Mouse (Mus musculus): ENCODE results near the gene Pigb.

DNA sequence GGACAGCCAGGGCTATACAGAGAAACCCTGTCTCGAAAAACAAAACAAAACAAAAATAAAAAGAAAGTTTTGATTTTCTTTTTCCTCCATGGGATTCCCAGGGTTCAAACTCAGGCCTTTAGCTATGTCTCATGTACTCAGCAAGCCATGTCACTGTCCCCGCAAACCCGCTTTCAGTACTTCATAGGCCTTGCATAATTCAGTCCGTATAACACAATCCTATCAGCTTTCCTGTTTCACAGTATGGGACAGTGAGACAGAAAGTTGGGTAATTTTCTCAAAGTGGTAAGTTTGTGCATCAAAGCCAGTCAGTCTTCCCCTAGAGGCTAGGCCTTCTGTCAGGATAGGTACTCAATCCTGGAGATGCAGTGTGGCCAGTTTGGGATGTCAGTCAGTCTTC, 19.0 kb upstream of the Pigb start:
- TF ChIP-seq CTCF (IDR thresholded peaks at IDR 0.05; ENCODE audit: control insufficient read depth, insufficient read depth, insufficient replicate concordance, low read depth, low read length) = no peak
- no peak for TF ChIP-seq POLR2A (IDR thresholded peaks at IDR 0.05; ENCODE audit: control insufficient read depth, low read depth, low read length)
